ENCODE assay signal across 9 mouse cellular contexts in genomic region chrX:142228769-142229158, GRCm38 (mm10). TPM values are rescaled to one million over a fixed set of nuclear protein-coding genes. Genes with fewer than 3 reads are reported as not detected.
DNase-seq lines count a peak whose midpoint lies in the region; ATAC-seq and TF ChIP-seq lines count a peak whose summit lies in the region.
"Had no signal": no experiment of that assay in that cellular context is flagged by ENCODE, and none has a peak within 500 bp of the region (broad histone marks: within the 10 kb centered on the region; RNA-seq: fewer than 3 reads in every experiment).

No protein-coding gene starts in this region.

- H3K9me3 ChIP-seq in neural tube, embryonic 11.5 days (ENCODE audit: control insufficient read depth, low read length) = no peaks in the 10 kb centered on the region
- no peaks in the 10 kb centered on the region for H3K9me3 ChIP-seq in liver, embryonic 12.5 days (replicated peaks)

- TF ChIP-seq POLR2A in cerebellum, adult 2 months (IDR thresholded peaks at IDR 0.05; ENCODE audit: borderline replicate concordance, insufficient read depth, low read length) = no peak

- ATAC-seq in neural tube, embryonic 11.5 days (ENCODE audit: insufficient read depth, low FRiP score, low TSS enrichment) = no peak
- no peak for ATAC-seq in liver, embryonic 12.5 days

- H3K27ac ChIP-seq in cerebellum, adult 2 months (ENCODE audit: insufficient read depth, low read length) = no peak overlapping the region
- no peak overlapping the region for H3K27ac ChIP-seq in neural tube, embryonic 11.5 days (ENCODE audit: low read depth, low read length)
- no peak overlapping the region for H3K27ac ChIP-seq in liver, embryonic 12.5 days

- 7% methylated on average over 7 of the region's 7 CpGs for WGBS in cerebellum, adult 2 months
- 46% methylated on average over 7 of the region's 7 CpGs for WGBS in neural tube, embryonic 11.5 days
- 41% methylated on average over 7 of the region's 7 CpGs for WGBS in liver, embryonic 12.5 days (ENCODE audit: insufficient replicate concordance)

- no peak for TF ChIP-seq CTCF in cerebellum, adult 2 months (IDR thresholded peaks at IDR 0.05; ENCODE audit: borderline replicate concordance, insufficient read depth, low read depth, low read length)

- H3K4me2 ChIP-seq in neural tube, embryonic 11.5 days (ENCODE audit: low read depth) = peak overlapping the region; percentile 20
- peak overlapping the region; percentile 68 for H3K4me2 ChIP-seq in liver, embryonic 12.5 days

- no peak overlapping the region; the same call in 1 of the 2 replicates for H3K9ac ChIP-seq in neural tube, embryonic 11.5 days (ENCODE audit: low read length)
- peak overlapping the region; percentile 27; the same call in 1 of the 2 replicates for H3K9ac ChIP-seq in liver, embryonic 12.5 days

- no peaks in the 10 kb centered on the region for H3K36me3 ChIP-seq in neural tube, embryonic 11.5 days (ENCODE audit: control insufficient read depth, insufficient read depth, low read length)
- no peaks in the 10 kb centered on the region for H3K36me3 ChIP-seq in liver, embryonic 12.5 days

- H3K4me1 ChIP-seq in cerebellum, adult 2 months (ENCODE audit: control insufficient read depth, insufficient read depth, low read length) = no peaks in the 10 kb centered on the region
- H3K4me1 ChIP-seq in neural tube, embryonic 11.5 days (ENCODE audit: control insufficient read depth, insufficient read depth, low read length) = no peaks in the 10 kb centered on the region
- H3K4me1 ChIP-seq in liver, embryonic 12.5 days = no peaks in the 10 kb centered on the region

- H3K4me3 ChIP-seq in cerebellum, adult 2 months (replicated peaks; ENCODE audit: insufficient read depth, low read depth, low read length) = peak overlapping the region; percentile 61
- H3K4me3 ChIP-seq in neural tube, embryonic 11.5 days (ENCODE audit: low read depth, low read length) = 0 out of 2 replicates have a peak overlapping the region, but pooled peaks have one; percentile 4
- H3K4me3 ChIP-seq in liver, embryonic 12.5 days = peak overlapping the region; percentile 67

- no peaks in the 10 kb centered on the region for H3K27me3 ChIP-seq in cerebellum, adult 2 months (ENCODE audit: control insufficient read depth, insufficient read depth, low read length)
- no peaks in the 10 kb centered on the region for H3K27me3 ChIP-seq in neural tube, embryonic 11.5 days (ENCODE audit: control insufficient read depth, insufficient read depth, low read length)
- no peaks in the 10 kb centered on the region for H3K27me3 ChIP-seq in liver, embryonic 12.5 days (replicated peaks)

- DNase-seq in cerebellum, adult 2 months = no peak
- DNase-seq in cerebellum, adult 8-10 months = no peak
- no peak for DNase-seq in neural tube, embryonic 11.5 days (ENCODE audit: low spot score)
- no peak for DNase-seq in neural tube, embryonic 10.5 days (ENCODE audit: extremely low spot score, low spot score)
- no peak for DNase-seq in gastrocnemius, postnatal 25 days
- DNase-seq in testis, postnatal 14 days (ENCODE audit: low spot score) = no peak
- DNase-seq in layer of hippocampus, postnatal 14 days (ENCODE audit: low spot score in 2 of 2) = no peak

RNA-seq across cellular contexts. Expression of gene Nxt2, which starts 2.2 kb away (rescaled TPM):
- 36.9 and 38.6 TPM in 2 replicates for polyA plus RNA-seq in cerebellum, adult 2 months (2012; rRNA removed)
- polyA plus RNA-seq in neural tube, embryonic 11.5 days (2014; fragmentation: Nextera tagmentation; extraction: Ambion mirVana) = 10.8 and 12.2 TPM in 2 replicates
- polyA plus RNA-seq in liver, embryonic 12.5 days (2016; fragmentation: Nextera tagmentation; extraction: Ambion mirVana) = 7.2 and 7.7 TPM in 2 replicates
- 1 to 10 TPM; 3.3 to 3.5 TPM for total RNA-seq in gastrocnemius, postnatal 25 days (2021)
- 10 to 100 TPM; 21.2 to 25.6 TPM for total RNA-seq in layer of hippocampus, postnatal 14 days (2021)

RNA-seq across cellular contexts. Expression of gene Gucy2f, which starts 32.0 kb away (rescaled TPM):
- 0.03 and 0.06 TPM in 2 replicates for polyA plus RNA-seq in cerebellum, adult 2 months (2012; rRNA removed)
- 0.04 TPM in 2 replicates for polyA plus RNA-seq in neural tube, embryonic 11.5 days (2014; fragmentation: Nextera tagmentation; extraction: Ambion mirVana)
- polyA plus RNA-seq in liver, embryonic 12.5 days (2016; fragmentation: Nextera tagmentation; extraction: Ambion mirVana) = not detected in 2 replicates
- total RNA-seq in gastrocnemius, postnatal 25 days (2021) = not detected
- under 1 TPM; 0.81 to 0.88 TPM for total RNA-seq in layer of hippocampus, postnatal 14 days (2021)
- polyA plus RNA-seq: C2C12 had no signal

Comparison
In these comparisons a context has a peak if more than half of its experiments do, and no peak if none do; other contexts are left out.
1. H3K4me3 ChIP-seq: peak in every context shown above with its lines; median percentile 67 in liver, embryonic 12.5 days; 61 in cerebellum, adult 2 months; 4 in neural tube, embryonic 11.5 days.